Mouse (Mus musculus): Measurements from ENCODE around the gene Uqcr11. TPM values are rescaled to one million over a fixed set of nuclear protein-coding genes. Genes with fewer than 3 reads are reported as not detected.

The Uqcr11 gene
- total RNA-seq, 1 experiment, result 995 TPM

DNA sequence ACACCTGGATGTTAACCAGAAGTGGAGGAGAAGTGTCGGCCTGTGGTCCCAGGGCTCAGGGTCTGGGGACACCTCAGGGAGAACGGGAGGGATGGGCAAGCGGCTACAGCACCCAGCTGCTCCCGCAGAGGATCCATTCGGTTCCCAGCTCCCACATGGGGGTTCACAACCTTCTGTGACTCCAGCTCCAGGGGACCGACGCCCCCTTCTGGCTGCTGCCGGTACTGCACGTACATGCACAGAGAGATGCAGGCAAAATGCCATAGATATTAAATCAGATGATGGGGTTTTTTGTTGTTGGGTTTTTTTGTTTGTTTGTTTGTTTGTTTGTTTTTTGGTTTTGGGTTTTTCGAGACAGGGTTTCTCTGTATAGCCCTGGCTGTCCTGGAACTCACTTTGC is 28.9 kb downstream of the Uqcr11 start:
- peaks cover 0 to 9% of the 10 kb centered on the region in 2 experiments; a peak in 1 of 4 replicates for H3K4me1 ChIP-seq (ENCODE audit: control insufficient read depth in 2 of 2, insufficient read depth in 2 of 2, low read length in 2 of 2, poor library complexity in 1 of 2)
- H3K9me3 ChIP-seq (ENCODE audit: control insufficient read depth, insufficient read depth, low read depth, low read length), result no peaks in the 10 kb centered on the region
- no peak overlapping the region for H3K27ac ChIP-seq (ENCODE audit: insufficient read depth, low read depth, low read length, poor library complexity, severe bottlenecking)
- no peak for TF ChIP-seq CHD2 (IDR thresholded peaks at IDR 0.05; ENCODE audit: low read depth, low read length)
- TF ChIP-seq HCFC1 (IDR thresholded peaks at IDR 0.05; ENCODE audit: borderline replicate concordance, insufficient read depth, low read length), result no peak
- no peak for TF ChIP-seq ZC3H11A (IDR thresholded peaks at IDR 0.05; ENCODE audit: borderline replicate concordance, low read depth, low read length)
- TF ChIP-seq MAFK (IDR thresholded peaks at IDR 0.05; ENCODE audit: insufficient read depth, low read depth, low read length), result no peak
- no peak for TF ChIP-seq ZNF384 (IDR thresholded peaks at IDR 0.05; ENCODE audit: low read depth, low read length)
- no peak overlapping the region for H3K9ac ChIP-seq (ENCODE audit: insufficient read depth, low read depth, low read length, poor library complexity, severe bottlenecking)
- in situ Hi-C loops (cut with MboI; ENCODE audit: low sequenced_read_pairs in 2 of 2, unreplicated experiment in 2 of 2), result loop anchor here in 1 of 2 experiments (10.0 kb wide), 1 partner anchor 203 kb away; the partner anchor contains the start of genes 1600002K03Rik and Efna2
- DNase-seq (ENCODE audit: low read depth, low spot score), result no peak
- H3K4me3 ChIP-seq (ENCODE audit: insufficient read depth in 1 of 2, low read depth in 1 of 2, low read length in 2 of 2, poor library complexity in 1 of 2, severe bottlenecking in 1 of 2), result no peak overlapping the region
- H3K36me3 ChIP-seq (ENCODE audit: control insufficient read depth, insufficient read depth, low read length, poor library complexity, severe bottlenecking), result peaks cover 16% of the 10 kb centered on the region; the same call in 1 of the 2 replicates

DNA sequence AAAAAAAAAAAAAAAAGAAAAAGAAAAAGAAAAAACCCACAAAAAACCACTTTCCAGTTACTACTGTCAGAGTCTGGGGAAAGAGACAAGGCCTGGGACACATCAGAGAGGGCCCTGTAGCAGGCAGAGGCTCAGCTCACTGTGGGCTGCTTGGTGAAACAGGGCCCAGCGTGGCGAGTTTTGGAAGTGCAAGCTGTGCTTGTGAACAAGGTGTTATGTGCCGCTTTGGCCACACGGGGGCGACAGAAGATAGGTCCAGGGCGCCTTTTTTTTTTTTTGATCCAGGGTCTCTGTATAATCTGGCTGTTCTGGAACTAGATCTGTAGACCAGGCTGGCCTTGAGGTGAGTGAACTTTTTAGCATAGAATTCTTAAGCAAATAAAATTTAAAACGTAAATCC is 30.5 kb downstream of the Uqcr11 start:
- Histone ChIP-seq H3K36me3 (ENCODE audit: control insufficient read depth, insufficient read depth, low read length, poor library complexity, severe bottlenecking) (peaks cover 7% of the 10 kb centered on the region; the same call in 1 of the 2 replicates), H3K4me1 (ENCODE audit: control insufficient read depth in 2 of 2, insufficient read depth in 2 of 2, low read length in 2 of 2, poor library complexity in 1 of 2) (peaks cover 0 to 6% of the 10 kb centered on the region in 2 experiments; a peak in 1 of 4 replicates), H3K4me3 (ENCODE audit: insufficient read depth in 1 of 2, low read depth in 1 of 2, low read length in 2 of 2, poor library complexity in 1 of 2, severe bottlenecking in 1 of 2) (no peak overlapping the region), H3K9ac (ENCODE audit: insufficient read depth, low read depth, low read length, poor library complexity, severe bottlenecking) (no peak overlapping the region), H3K9me3 (ENCODE audit: control insufficient read depth, insufficient read depth, low read depth, low read length) (no peaks in the 10 kb centered on the region), H3K27ac (ENCODE audit: insufficient read depth, low read depth, low read length, poor library complexity, severe bottlenecking) (no peak overlapping the region)
- in situ Hi-C loops (cut with MboI; ENCODE audit: low sequenced_read_pairs in 2 of 2, unreplicated experiment in 2 of 2), result loop anchor here in 1 of 2 experiments (10.0 kb wide), 1 partner anchor 201 kb away; the partner anchor contains the start of genes 1600002K03Rik and Efna2
- peak; percentile 94 for DNase-seq (ENCODE audit: low read depth, low spot score)
- TF ChIP-seq CHD2 (IDR thresholded peaks at IDR 0.05; ENCODE audit: low read depth, low read length) (no peak), HCFC1 (IDR thresholded peaks at IDR 0.05; ENCODE audit: borderline replicate concordance, insufficient read depth, low read length) (no peak), ZC3H11A (IDR thresholded peaks at IDR 0.05; ENCODE audit: borderline replicate concordance, low read depth, low read length) (no peak), MAFK (IDR thresholded peaks at IDR 0.05; ENCODE audit: insufficient read depth, low read depth, low read length) (0 out of 2 replicates have a peak, but pooled peaks have one; percentile 28), ZNF384 (IDR thresholded peaks at IDR 0.05; ENCODE audit: low read depth, low read length) (peak; percentile 99)

DNA sequence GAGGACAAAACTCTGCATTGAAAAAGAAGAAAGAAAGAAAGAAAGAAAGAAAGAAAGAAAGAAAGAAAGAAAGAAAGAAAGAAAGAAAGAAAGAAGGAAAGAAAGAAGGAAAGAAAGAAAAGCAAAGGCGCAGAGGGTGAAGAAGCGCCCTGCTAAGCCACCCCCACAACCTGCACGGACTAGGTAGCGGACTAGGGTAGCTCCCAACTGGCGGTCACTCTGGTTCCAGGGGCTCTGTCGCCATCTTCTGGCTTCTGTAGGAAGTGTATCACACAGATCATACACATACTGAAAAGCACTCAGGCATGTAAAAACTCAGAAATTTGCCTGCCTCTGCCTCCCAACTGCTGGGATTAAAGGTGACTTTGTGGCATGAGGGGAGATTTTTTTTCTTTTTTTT is 32.6 kb downstream of the Uqcr11 start:
- peak; percentile 82 for DNase-seq (ENCODE audit: low read depth, low spot score)
- TF ChIP-seq ZC3H11A (IDR thresholded peaks at IDR 0.05; ENCODE audit: borderline replicate concordance, low read depth, low read length), result peak; percentile 61; the same call in 1 of the 2 replicates
- TF ChIP-seq ZNF384 (IDR thresholded peaks at IDR 0.05; ENCODE audit: low read depth, low read length), result no peak
- no peak overlapping the region for H3K4me3 ChIP-seq (ENCODE audit: insufficient read depth in 1 of 2, low read depth in 1 of 2, low read length in 2 of 2, poor library complexity in 1 of 2, severe bottlenecking in 1 of 2)
- in situ Hi-C loops (cut with MboI; ENCODE audit: low sequenced_read_pairs in 2 of 2, unreplicated experiment in 2 of 2), result loop anchor here in 1 of 2 experiments (10.0 kb wide), 1 partner anchor 199 kb away; the partner anchor contains the start of genes 1600002K03Rik and Efna2
- no peak overlapping the region for H3K9ac ChIP-seq (ENCODE audit: insufficient read depth, low read depth, low read length, poor library complexity, severe bottlenecking)
- H3K4me1 ChIP-seq (ENCODE audit: control insufficient read depth in 2 of 2, insufficient read depth in 2 of 2, low read length in 2 of 2, poor library complexity in 1 of 2), result peaks cover 0 to 6% of the 10 kb centered on the region in 2 experiments; a peak in 1 of 4 replicates
- H3K36me3 ChIP-seq (ENCODE audit: control insufficient read depth, insufficient read depth, low read length, poor library complexity, severe bottlenecking), result no peaks in the 10 kb centered on the region
- H3K27ac ChIP-seq (ENCODE audit: insufficient read depth, low read depth, low read length, poor library complexity, severe bottlenecking), result no peak overlapping the region
- no peaks in the 10 kb centered on the region for H3K9me3 ChIP-seq (ENCODE audit: control insufficient read depth, insufficient read depth, low read depth, low read length)

DNA sequence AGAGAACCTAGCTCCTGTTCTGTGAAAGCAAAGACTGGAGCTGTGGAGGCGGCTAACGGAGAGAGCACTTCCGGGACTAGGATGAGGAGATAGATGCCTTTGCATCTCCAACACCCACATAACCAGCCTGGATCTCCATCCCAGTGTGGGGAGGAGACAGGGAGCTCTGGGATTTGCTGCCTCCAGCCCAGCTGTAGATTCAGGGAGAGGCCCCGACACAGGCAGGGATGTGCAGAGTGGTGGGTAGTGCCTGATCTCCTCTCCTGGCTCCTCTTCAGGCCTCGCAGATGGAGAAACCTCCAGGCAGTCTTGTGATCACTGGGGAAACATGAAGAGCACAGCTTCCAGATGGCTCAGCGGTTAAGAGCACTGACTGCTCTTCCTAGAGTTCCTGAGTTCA is 33.9 kb downstream of the Uqcr11 start:
- no peak for DNase-seq (ENCODE audit: low read depth, low spot score)
- H3K4me3 ChIP-seq (ENCODE audit: insufficient read depth in 1 of 2, low read depth in 1 of 2, low read length in 2 of 2, poor library complexity in 1 of 2, severe bottlenecking in 1 of 2), result no peak overlapping the region

More for the DNA sequence above, 33.9 kb downstream of the Uqcr11 start:
- TF ChIP-seq ZC3H11A (IDR thresholded peaks at IDR 0.05; ENCODE audit: borderline replicate concordance, low read depth, low read length) (no peak), ZNF384 (IDR thresholded peaks at IDR 0.05; ENCODE audit: low read depth, low read length) (no peak), HCFC1 (IDR thresholded peaks at IDR 0.05; ENCODE audit: borderline replicate concordance, insufficient read depth, low read length) (no peak), MAFK (IDR thresholded peaks at IDR 0.05; ENCODE audit: insufficient read depth, low read depth, low read length) (no peak), CHD2 (IDR thresholded peaks at IDR 0.05; ENCODE audit: low read depth, low read length) (no peak)
- Histone ChIP-seq H3K4me1 (ENCODE audit: control insufficient read depth in 2 of 2, insufficient read depth in 2 of 2, low read length in 2 of 2, poor library complexity in 1 of 2) (peaks cover 0 to 6% of the 10 kb centered on the region in 2 experiments; a peak in 1 of 4 replicates), H3K36me3 (ENCODE audit: control insufficient read depth, insufficient read depth, low read length, poor library complexity, severe bottlenecking) (no peaks in the 10 kb centered on the region), H3K9me3 (ENCODE audit: control insufficient read depth, insufficient read depth, low read depth, low read length) (no peaks in the 10 kb centered on the region), H3K27ac (ENCODE audit: insufficient read depth, low read depth, low read length, poor library complexity, severe bottlenecking) (no peak overlapping the region), H3K9ac (ENCODE audit: insufficient read depth, low read depth, low read length, poor library complexity, severe bottlenecking) (no peak overlapping the region)
- in situ Hi-C loops (cut with MboI; ENCODE audit: low sequenced_read_pairs in 2 of 2, unreplicated experiment in 2 of 2), result loop anchor here in 1 of 2 experiments (10.0 kb wide), 1 partner anchor 198 kb away; the partner anchor contains the start of genes 1600002K03Rik and Efna2

Data from ES-E14 (cell line).